Mouse (Mus musculus) lung, postnatal 25 days (tissue): ENCODE measurements around the gene Glipr2.

Experiments used
- DNase-seq: peaks from one replicate; pipeline ENCODE4 v3.0.0; 2022; ENCODE audit warnings: low spot score

The Glipr2 gene

GRCm38 (mm10) chr4:43957292-43957845 is at the start of gene Glipr2:
Gene Glipr2, plus strand, starts transcription at chr4:43957401.
- peak; percentile 82 for DNase-seq

GRCm38 (mm10) chr4:43918221-43918620 is 39.0 kb upstream of the Glipr2 start:
- DNase-seq = no peak

GRCm38 (mm10) chr4:43920602-43921001 is 36.6 kb upstream of the Glipr2 start:
- DNase-seq = no peak

- DNase-seq = no peak
Measured at GRCm38 (mm10) chr4:43925125-43925524, 32.1 kb upstream of the Glipr2 start.

- peak; percentile 88 for DNase-seq
Measured at GRCm38 (mm10) chr4:43925779-43926178, 31.4 kb upstream of the Glipr2 start.

- no peak for DNase-seq
Measured at GRCm38 (mm10) chr4:43927826-43928225, 29.4 kb upstream of the Glipr2 start.

GRCm38 (mm10) chr4:43931877-43932276 is 25.3 kb upstream of the Glipr2 start:
- DNase-seq = no peak

- DNase-seq = no peak
Measured at GRCm38 (mm10) chr4:43936186-43936585, 21.0 kb upstream of the Glipr2 start.

- peak; percentile 28 for DNase-seq
Measured at GRCm38 (mm10) chr4:43936749-43937674, 20.2 kb upstream of the Glipr2 start.

GRCm38 (mm10) chr4:43941315-43941714 is 15.9 kb upstream of the Glipr2 start:
- DNase-seq = no peak

- DNase-seq = no peak
Measured at GRCm38 (mm10) chr4:43942421-43942820, 14.8 kb upstream of the Glipr2 start.

- DNase-seq = no peak
Measured at GRCm38 (mm10) chr4:43947571-43947970, 9.6 kb upstream of the Glipr2 start.

GRCm38 (mm10) chr4:43957846-43958461 is 753 bp downstream of the Glipr2 start:
- DNase-seq = no peak

GRCm38 (mm10) chr4:43959523-43960179 is 2.5 kb downstream of the Glipr2 start:
- DNase-seq = no peak

- DNase-seq = no peak
Measured at GRCm38 (mm10) chr4:43960207-43960606, 3.0 kb downstream of the Glipr2 start.

- DNase-seq = peak; percentile 72
Measured at GRCm38 (mm10) chr4:43964326-43964833, 7.2 kb downstream of the Glipr2 start.

GRCm38 (mm10) chr4:43964951-43965684 is 7.9 kb downstream of the Glipr2 start:
- DNase-seq = no peak

GRCm38 (mm10) chr4:43965856-43966535 is 8.8 kb downstream of the Glipr2 start:
- peak; percentile 68 for DNase-seq

GRCm38 (mm10) chr4:43968650-43969049 is 11.4 kb downstream of the Glipr2 start:
- DNase-seq = peak; percentile 55

- DNase-seq = no peak
Measured at GRCm38 (mm10) chr4:43969373-43969772, 12.2 kb downstream of the Glipr2 start.
